Mouse (Mus musculus) intestine, embryonic 15.5 days (tissue): Measurements from ENCODE around the gene Klhl32. TPM values are rescaled to one million over a fixed set of nuclear protein-coding genes. Genes with fewer than 3 reads are reported as not detected.

Source experiments
- ATAC-seq: fragments of 200-750 bp; cut with Nextera tagmentation; 2 replicates; pipeline ENCODE4 v1.8.0; 2017; ENCODE audit warnings: moderate TSS enrichment, moderate library complexity
- H3K27ac ChIP-seq: fragments of 300-500 bp; sonication (generic); 2 replicates; pipeline ENCODE4 v1.5.1; 2015; ENCODE audit warnings: mild to moderate bottlenecking, inconsistent platforms
- H3K27me3 ChIP-seq: fragments of 300-500 bp; sonication (generic); replicated peaks from 2 replicates; pipeline ENCODE4 v1.6.1; 2015; ENCODE audit warnings: inconsistent platforms
- H3K36me3 ChIP-seq: fragments of 300-500 bp; sonication (generic); 2 replicates; pipeline ENCODE4 v1.6.1; 2015; ENCODE audit warnings: inconsistent platforms
- H3K4me1 ChIP-seq: fragments of 300-500 bp; sonication (generic); replicated peaks from 2 replicates; pipeline ENCODE4 v1.6.1; 2015; ENCODE audit warnings: inconsistent platforms
- H3K4me2 ChIP-seq: fragments of 300-500 bp; sonication (generic); replicated peaks from 2 replicates; pipeline ENCODE4 v1.6.1; 2015; ENCODE audit warnings: mild to moderate bottlenecking, inconsistent platforms
- H3K4me3 ChIP-seq: fragments of 300-500 bp; sonication (generic); replicated peaks from 2 replicates; pipeline ENCODE4 v1.5.1; 2015; ENCODE audit warnings: inconsistent platforms
- H3K9ac ChIP-seq: fragments of 300-500 bp; sonication (generic); 2 replicates; pipeline ENCODE4 v1.6.1; 2015; ENCODE audit warnings: inconsistent platforms
- H3K9me3 ChIP-seq: fragments of 300-500 bp; sonication (generic); 2 replicates; pipeline ENCODE4 v1.6.1; 2016; ENCODE audit warnings: inconsistent platforms
- WGBS: fragments of 180-500 bp; shearing (Covaris S2); methylation state at CpG from one replicate; pipeline ENCODE4 v1.1.7; 2015; 5-methylcytosine and 5-hydroxymethylcytosine counted together
- polyA plus RNA-seq: library from polyadenylated mRNA; unstranded; fragments of >200 nt; fragmentation: Nextera tagmentation; extraction: Ambion mirVana; gene quantifications from 2 replicates; pipeline ENCODE4 v1.2.1, GENCODE M21; 2015

Gene Klhl32
- polyA plus RNA-seq, 1 experiment from 2014 or later, result 3.6 TPM

DNA sequence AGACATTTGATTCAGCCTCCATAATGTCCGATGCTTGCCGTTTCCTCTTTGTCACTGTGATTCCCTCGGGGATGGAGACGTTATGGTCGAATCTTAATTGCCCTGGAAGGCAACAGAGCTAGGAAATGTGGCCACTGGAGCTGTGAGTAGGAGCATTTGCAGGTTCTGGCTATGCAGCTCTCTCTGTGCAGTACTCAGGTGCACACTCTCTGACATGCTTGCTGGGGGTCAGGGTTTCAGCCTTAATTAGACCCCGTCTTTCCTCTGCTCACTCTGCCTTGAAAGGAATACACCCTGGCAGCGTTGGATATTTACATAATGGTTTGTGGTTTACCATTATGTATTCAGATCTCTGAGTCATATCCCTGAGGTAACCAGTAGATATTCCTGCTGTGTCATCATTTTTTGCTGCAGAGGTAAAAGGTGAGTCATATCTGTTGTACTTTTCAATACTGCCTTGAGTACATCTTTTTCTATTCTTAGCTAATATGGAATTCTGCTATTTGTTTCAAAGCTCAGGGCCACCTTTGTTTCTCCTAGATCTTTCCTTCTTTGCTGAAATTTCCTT lies 281.9 kb downstream of the Klhl32 start:
- WGBS, result 86% methylated on average over 7 of the region's 7 CpGs
- Histone ChIP-seq H3K27ac (no peak overlapping the region), H3K4me3 (no peak overlapping the region), H3K4me1 (no peaks in the 10 kb centered on the region), H3K9me3 (no peaks in the 10 kb centered on the region), H3K36me3 (no peaks in the 10 kb centered on the region), H3K9ac (no peak overlapping the region), H3K27me3 (no peaks in the 10 kb centered on the region), H3K4me2 (no peak overlapping the region)
- no peak for ATAC-seq

DNA sequence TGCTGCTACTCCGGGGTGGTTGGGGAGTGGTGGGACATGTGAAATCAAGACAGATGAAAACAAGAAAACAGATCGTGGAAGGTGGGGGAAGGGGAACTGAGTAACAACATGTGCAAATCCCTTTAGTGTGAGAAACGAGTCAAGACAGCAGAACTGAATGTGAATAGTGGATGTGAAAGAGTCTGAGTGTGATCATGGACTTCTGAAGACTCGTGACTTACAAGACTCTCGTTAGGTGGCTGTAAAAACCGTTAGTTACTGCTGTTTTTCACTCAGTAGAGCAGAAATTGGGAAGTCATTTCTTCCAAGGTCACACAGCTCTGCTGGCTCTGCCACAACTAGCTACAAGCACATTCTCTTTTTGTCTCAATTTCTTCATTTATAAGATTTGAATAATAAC lies 282.9 kb downstream of the Klhl32 start:
- H3K4me3 ChIP-seq, result no peak overlapping the region
- no peak overlapping the region for H3K27ac ChIP-seq
- no peak overlapping the region for H3K9ac ChIP-seq
- H3K9me3 ChIP-seq, result no peaks in the 10 kb centered on the region
- no peak for ATAC-seq
- no peaks in the 10 kb centered on the region for H3K27me3 ChIP-seq
- WGBS, result 71% methylated on average over 6 of the region's 6 CpGs
- no peaks in the 10 kb centered on the region for H3K4me1 ChIP-seq
- no peaks in the 10 kb centered on the region for H3K36me3 ChIP-seq
- no peak overlapping the region for H3K4me2 ChIP-seq

Other genes starting within 250 kb of the Klhl32 start
- gene Ndufaf4, start 47.0 kb upstream of the Klhl32 start, polyA plus RNA-seq, result 59.7 and 68.0 TPM in 2 replicates
- gene Gpr63, start 115.3 kb upstream of the Klhl32 start, polyA plus RNA-seq, result 0.73 and 0.97 TPM in 2 replicates